Mouse (Mus musculus): ENCODE results near the gene 2310034G01Rik. TPM values are rescaled to one million over a fixed set of nuclear protein-coding genes. Genes with fewer than 3 reads are reported as not detected.
A peak's percentile ranks its signal among the peaks of the same experiment; 100 is the strongest.

The 2310034G01Rik gene
- total RNA-seq, 2 experiments from 2014 or later = 0.94 to 1.1 TPM

- intact Hi-C loops (cut with DNase I) = loop anchor here (5.0 kb wide), 1 partner anchor 169 kb away; no protein-coding TSS in a partner anchor
- no peak for DNase-seq (ENCODE audit: low spot score in 2 of 2)
Measured at GRCm38 (mm10) chr19:46306268-46306610, 43.9 kb downstream of the 2310034G01Rik start.

DNA sequence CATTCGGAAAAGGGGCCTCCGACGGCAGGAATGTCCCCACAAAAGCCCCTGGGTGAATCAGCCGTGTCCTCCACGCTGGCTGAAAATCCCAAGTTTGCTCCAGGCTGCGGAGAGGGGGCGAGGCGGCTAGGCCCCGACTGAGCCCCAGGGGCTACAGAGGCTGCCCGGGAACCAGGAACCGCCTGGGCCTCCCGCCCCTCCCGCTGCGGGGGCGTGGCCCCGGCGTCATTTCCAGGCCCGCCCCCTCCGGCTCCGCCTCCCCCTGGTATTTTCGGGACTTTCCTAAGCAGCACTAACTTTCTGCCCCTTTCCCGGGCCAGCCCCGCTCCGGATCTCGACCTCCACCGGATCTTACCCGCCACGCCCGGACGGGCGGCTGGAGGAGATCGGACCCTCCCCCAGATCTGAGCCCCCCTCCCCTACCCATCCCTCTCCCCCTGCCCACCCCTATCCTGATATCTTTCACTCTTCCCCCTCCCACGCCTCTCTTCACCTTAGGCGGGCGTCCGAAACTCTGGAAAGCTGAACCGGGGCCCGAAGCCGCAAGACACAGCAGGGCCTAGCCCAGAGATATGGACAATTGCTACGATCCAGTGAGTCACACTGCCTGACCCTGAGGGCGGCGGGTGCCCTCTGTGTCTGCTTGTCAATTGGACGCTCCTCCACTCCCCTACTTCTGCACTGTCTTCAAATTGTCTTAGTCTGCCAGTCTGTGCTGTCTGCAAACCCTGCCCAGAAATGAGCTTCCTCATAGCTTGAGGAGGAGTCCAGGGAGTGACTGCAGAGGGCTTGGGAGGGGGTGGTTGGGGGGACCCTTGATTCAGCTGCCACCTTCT lies 44.5 kb downstream of the 2310034G01Rik start:
- intact Hi-C loops (cut with DNase I) = loop anchor here (5.0 kb wide), 1 partner anchor 168 kb away; no protein-coding TSS in a partner anchor
- peak in 1 of 2 experiments; percentile 74 for DNase-seq (ENCODE audit: low spot score in 2 of 2)

DNA sequence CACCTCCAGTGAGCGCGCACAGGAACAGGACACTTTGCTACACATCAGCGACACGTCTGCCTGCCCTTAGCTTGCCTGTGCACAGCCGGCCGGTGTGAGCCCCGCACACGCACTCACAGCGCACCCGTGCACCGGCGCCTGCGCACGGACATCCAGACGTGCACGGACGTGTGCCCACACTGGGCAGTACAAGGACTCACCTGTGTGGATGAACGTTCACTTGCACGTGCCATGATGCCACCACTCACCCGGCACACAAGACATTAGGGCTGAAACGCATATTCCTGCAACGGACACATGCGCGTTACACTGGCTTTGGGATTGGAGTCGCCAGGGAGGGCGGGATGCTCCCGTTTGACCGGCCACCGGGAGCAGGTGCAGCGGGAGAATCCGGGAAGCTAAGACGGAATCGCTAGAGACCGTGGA lies 45.2 kb downstream of the 2310034G01Rik start:
- no peak for DNase-seq (ENCODE audit: low spot score in 2 of 2)
- intact Hi-C loops (cut with DNase I) = loop anchor here (5.0 kb wide), 1 partner anchor 168 kb away; no protein-coding TSS in a partner anchor

DNA sequence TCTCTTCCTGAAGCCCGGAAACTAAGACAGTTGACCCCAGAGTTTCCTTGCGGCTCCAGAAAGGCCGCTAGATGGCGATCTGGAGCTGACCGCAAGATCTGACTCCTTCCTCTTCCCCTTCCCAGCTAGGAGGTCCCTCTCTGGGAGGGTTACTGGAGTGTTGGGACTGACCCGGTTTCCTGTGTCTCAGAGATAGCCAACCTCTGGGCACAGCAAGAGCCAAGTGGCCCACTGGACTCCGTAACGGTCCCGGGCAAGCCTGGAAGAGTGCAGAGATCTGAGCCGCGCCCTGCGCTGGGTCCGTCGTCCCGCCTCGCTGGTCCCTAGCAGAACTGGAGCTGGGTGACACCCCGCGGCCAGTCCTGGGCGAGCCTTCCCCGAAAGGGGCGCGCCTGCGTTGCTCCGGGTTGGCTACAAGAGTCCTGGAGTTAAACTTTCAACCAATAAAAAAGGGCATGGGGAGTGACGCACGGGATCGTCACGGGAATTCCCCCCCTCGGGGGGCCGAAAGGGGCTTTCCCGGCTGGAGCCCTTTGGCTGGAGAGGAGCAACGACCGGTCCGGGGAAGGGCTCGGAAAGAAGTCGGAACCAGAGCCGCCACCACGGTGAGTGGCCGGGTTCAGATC lies 45.8 kb downstream of the 2310034G01Rik start, which contains the start of gene Nfkb2:
Gene Nfkb2 (plus strand): TSS at position 105 of the 626 bp plus-strand sequence.
- DNase-seq (ENCODE audit: low spot score in 2 of 2) = peak; percentile 79 to 81
- intact Hi-C loops (cut with DNase I) = no loop called here

DNA sequence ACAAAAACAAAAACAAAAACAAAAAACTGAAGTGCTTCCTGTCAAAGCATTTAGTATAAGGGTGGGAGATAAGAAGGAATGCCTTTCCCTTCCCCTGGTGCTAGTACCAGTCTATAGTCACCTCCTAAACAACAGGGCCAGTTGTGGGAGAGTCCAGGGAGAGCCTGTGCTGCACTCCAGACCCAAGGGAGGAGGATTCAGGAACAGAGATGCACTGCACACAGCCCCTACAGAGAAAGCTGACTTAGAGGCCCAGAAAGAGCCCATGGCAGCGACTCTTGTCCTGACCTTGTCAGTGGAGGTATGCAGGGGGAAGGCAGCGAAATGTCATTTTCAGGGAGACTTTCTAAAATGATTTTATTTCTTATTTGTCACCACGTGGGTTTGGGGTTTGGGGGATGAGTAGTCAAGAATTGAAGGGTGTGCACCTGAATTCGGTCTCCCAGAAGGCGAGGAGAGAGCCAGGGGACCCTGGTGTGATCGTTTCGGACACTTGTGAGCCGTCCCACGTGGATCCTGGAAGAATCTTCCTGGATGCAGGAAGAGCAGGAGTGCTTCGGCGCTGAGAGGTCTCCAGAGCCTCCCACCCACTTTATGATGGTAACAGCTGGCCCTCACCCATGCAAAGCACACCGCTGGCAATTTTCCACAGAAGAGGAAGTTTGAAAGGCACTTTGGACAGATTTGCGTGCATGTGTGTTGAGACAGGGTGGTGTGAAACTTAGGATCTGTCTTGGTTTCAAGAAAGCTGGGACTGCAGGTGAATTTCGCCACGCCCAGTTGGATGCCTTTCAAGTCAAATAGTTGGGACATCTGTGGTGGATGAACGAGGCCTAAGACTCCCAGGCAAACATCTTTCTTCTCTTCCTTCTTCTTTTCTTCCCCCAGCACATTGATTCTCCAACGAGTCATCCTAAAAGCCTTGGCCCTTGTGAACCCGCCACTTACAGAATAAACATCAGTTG lies 46.6 kb downstream of the 2310034G01Rik start:
- intact Hi-C loops (cut with DNase I) = no loop called here
- no peak for DNase-seq (ENCODE audit: low spot score in 2 of 2)

DNA sequence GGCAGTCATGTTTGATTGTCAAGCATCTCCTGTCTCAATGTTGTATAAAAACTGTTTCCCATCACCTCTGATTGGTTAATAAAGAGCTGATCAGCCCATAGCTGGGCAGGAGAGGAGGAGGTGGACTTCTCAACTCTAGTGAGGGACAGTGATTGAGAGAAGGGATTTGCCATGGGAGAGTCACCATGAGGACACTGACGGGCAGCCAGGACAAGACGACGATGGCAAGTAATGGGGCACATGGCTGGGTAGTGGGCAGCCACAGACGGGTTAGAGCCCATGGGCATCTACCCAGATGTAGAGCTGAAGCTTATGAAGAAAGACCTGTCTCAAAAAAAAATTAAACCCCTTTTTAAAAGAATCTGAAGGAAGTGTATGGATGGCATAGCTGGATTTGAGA lies 47.6 kb downstream of the 2310034G01Rik start:
- intact Hi-C loops (cut with DNase I) = no loop called here
- DNase-seq (ENCODE audit: low spot score in 2 of 2) = no peak

DNA sequence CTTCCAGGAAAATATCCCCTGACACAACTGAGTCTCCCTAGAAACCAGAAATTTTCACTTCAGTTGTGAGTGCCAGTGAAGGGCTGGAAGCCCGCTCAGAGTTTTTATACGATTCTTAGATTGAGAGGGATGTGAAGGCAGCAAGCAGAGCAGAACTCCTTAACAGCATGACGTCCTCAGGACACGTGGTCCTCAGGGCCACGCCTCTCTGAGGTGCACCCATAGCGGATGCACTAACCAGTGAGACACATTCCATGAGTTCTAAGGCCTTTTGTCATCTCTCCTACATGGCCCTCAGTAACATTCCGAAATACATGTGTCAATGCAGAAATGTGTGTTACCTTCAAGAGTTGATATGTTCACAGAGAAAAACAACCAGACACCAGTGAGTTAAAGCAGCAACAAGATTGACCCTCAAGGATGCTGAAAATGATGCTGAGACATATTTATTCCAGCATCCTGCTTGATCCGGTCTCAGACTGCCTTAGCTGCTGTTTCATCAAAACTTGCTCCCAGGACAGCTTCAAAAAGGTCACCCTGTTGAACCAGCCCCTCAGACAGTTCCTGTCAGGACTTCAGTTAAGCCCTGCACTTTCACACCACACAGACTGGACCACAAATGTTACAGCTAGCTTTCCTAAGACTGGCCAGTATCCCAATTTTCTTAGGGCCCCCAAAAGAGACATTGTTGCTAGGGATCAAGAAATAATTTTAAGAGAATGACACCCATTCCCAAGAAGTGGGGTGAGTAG lies 49.6 kb downstream of the 2310034G01Rik start:
- no peak for DNase-seq (ENCODE audit: low spot score in 2 of 2)
- intact Hi-C loops (cut with DNase I) = no loop called here

Small RNA genes within 50 kb of the gene (microRNA-seq; reads per million reads assigned to microRNA genes)
- gene Mir146b = 1.8 to 8.8 reads per million in 2 experiments

Other genes with a start within 250 kb of the 2310034G01Rik start
- not detected for gene Elovl3, start 218.4 kb downstream of the 2310034G01Rik start, total RNA-seq (2021)
- gene Pitx3, start 202.0 kb downstream of the 2310034G01Rik start, total RNA-seq (2021) = not detected
- gene Gbf1, start 197.8 kb downstream of the 2310034G01Rik start, total RNA-seq (2021) = 100 to 1,000 TPM in 1 of 2 experiments, 10 to 100 TPM in 1; 90.3 to 100 TPM
- 1 to 10 TPM; 1.8 to 2.8 TPM for gene Nfkb2, start 46.0 kb downstream of the 2310034G01Rik start, total RNA-seq (2021)
- 100 to 1,000 TPM; 580 to 627 TPM for gene Psd, start 23.1 kb downstream of the 2310034G01Rik start, total RNA-seq (2021)
- 10 to 100 TPM; 26.4 to 50.4 TPM for gene Fbxl15, start 22.1 kb downstream of the 2310034G01Rik start, total RNA-seq (2021)
- gene Cuedc2, start 11.6 kb downstream of the 2310034G01Rik start, total RNA-seq (2021) = 100 to 1,000 TPM; 186 to 274 TPM
- gene Mfsd13a, start 9.2 kb downstream of the 2310034G01Rik start, total RNA-seq (2021) = 10 to 100 TPM; 28.7 to 47.5 TPM
- gene Actr1a, start 45.4 kb upstream of the 2310034G01Rik start, total RNA-seq (2021) = 100 to 1,000 TPM; 217 to 220 TPM
- gene Sufu, start 46.6 kb upstream of the 2310034G01Rik start, total RNA-seq (2021) = 10 to 100 TPM; 16.8 to 18.6 TPM
- 100 to 1,000 TPM; 103 to 110 TPM for gene Trim8, start 151.4 kb upstream of the 2310034G01Rik start, total RNA-seq (2021)
- 100 to 1,000 TPM; 103 to 116 TPM for gene Arl3, start 222.9 kb upstream of the 2310034G01Rik start, total RNA-seq (2021)
- gene Sfxn2, start 223.1 kb upstream of the 2310034G01Rik start, total RNA-seq (2021) = 1 to 10 TPM; 4.1 to 6.0 TPM
- 10 to 100 TPM; 40.5 to 45.8 TPM for gene Wbp1l, start 248.8 kb upstream of the 2310034G01Rik start, total RNA-seq (2021)

All from left cerebral cortex, postnatal 14 days (tissue).